Mouse (Mus musculus) heart, adult 2 months (tissue): Measurements from ENCODE around the gene Kcnip3.

Experiments
- CTCF ChIP-seq: fragments of 200-600 bp; IDR thresholded peaks from 2 replicates; pipeline ENCODE4 v1.8.1; 2022; ENCODE audit warnings: antibody characterized with exemption, mild to moderate bottlenecking, moderate library complexity
- EP300 ChIP-seq: fragments of 200-500 bp; IDR thresholded peaks from 2 replicates; pipeline ENCODE4 v1.6.1; 2011; ENCODE audit warnings: low read depth, low read length, control low read depth; ENCODE audit not compliant: insufficient read depth
- POLR2A ChIP-seq: fragments of 200-500 bp; IDR thresholded peaks from 2 replicates; pipeline ENCODE4 v1.6.1; 2011; ENCODE audit warnings: mild to moderate bottlenecking, low read depth, low read length, control low read depth; ENCODE audit not compliant: insufficient read depth

GRCm38 (mm10) chr2:127424977-127425376, 96.9 kb downstream of the Kcnip3 start, which contains the start of gene Gpat2:
- TF ChIP-seq POLR2A: no peak
- no peak for TF ChIP-seq CTCF
- no peak for TF ChIP-seq EP300
